In genomic region chr8:120049949-120050348, GRCm38 (mm10) we compare ENCODE assay signal across 14 mouse cellular contexts. TPM values are rescaled to one million over a fixed set of nuclear protein-coding genes. Genes with fewer than 3 reads are reported as not detected.
A peak's percentile ranks its signal among the peaks of the same experiment; 100 is the strongest.
DNase-seq lines count a peak whose midpoint lies in the region; ATAC-seq and TF ChIP-seq lines count a peak whose summit lies in the region.
"Had no signal": no experiment of that assay in that cellular context is flagged by ENCODE, and none has a peak within 500 bp of the region (broad histone marks: within the 10 kb centered on the region; RNA-seq: fewer than 3 reads in every experiment).

No protein-coding gene starts in this region.

- H3K36me3 ChIP-seq in heart, embryonic 10.5 days = no peaks in the 10 kb centered on the region
- H3K36me3 ChIP-seq in heart, adult 2 months (ENCODE audit: control insufficient read depth, insufficient read depth, low read length) = no peaks in the 10 kb centered on the region
- H3K36me3 ChIP-seq: intestine, embryonic 15.5 days; liver, embryonic 15.5 days had no signal

- H3K79me2 ChIP-seq in heart, adult 2 months (replicated peaks; ENCODE audit: control insufficient read depth, insufficient read depth, low read length) = no peaks in the 10 kb centered on the region

- no peak for TF ChIP-seq POLR2A in heart, adult 2 months (IDR thresholded peaks at IDR 0.05; ENCODE audit: insufficient read depth, low read depth, low read length)
- no peak for TF ChIP-seq POLR2A in bone marrow, adult 2 months (IDR thresholded peaks at IDR 0.05; ENCODE audit: borderline replicate concordance, control insufficient read depth, low read depth, low read length)

- H3K27me3 ChIP-seq in heart, embryonic 10.5 days (ENCODE audit: insufficient read depth, poor library complexity, severe bottlenecking) = peaks cover 17% of the 10 kb centered on the region
- no peaks in the 10 kb centered on the region for H3K27me3 ChIP-seq in heart, adult 2 months (ENCODE audit: control insufficient read depth, insufficient read depth, low read length)
- H3K27me3 ChIP-seq: intestine, embryonic 15.5 days had no signal

- intact Hi-C loops in heart, adult 2 months (cut with DNase I) = no loop called here
- intact Hi-C loops in left cerebral cortex, postnatal 36 days (cut with DNase I) = no loop called here

- no peak overlapping the region for H3K4me3 ChIP-seq in heart, embryonic 10.5 days
- H3K4me3 ChIP-seq in heart, adult 2 months = no peak overlapping the region
- peak overlapping the region; percentile 23 for H3K4me3 ChIP-seq in bone marrow, adult 2 months (replicated peaks; ENCODE audit: control insufficient read depth, low read depth, low read length)
- H3K4me3 ChIP-seq: erythroblast, embryonic 14.5 days; intestine, embryonic 15.5 days; liver, embryonic 15.5 days had no signal

- peak; percentile 87 for ATAC-seq in megakaryocyte progenitor cell, adult 5-6 weeks (replicated peaks; ENCODE audit: poor library complexity)
- ATAC-seq: intestine, embryonic 15.5 days had no signal

- TF ChIP-seq CTCF in heart, adult 2 months (IDR thresholded peaks at IDR 0.05) = no peak
- TF ChIP-seq CTCF in bone marrow, adult 2 months (IDR thresholded peaks at IDR 0.05; ENCODE audit: control insufficient read depth, insufficient read depth, low read length) = no peak

- no peak overlapping the region for H3K9ac ChIP-seq in heart, adult 2 months (ENCODE audit: low read depth, low read length)
- H3K9ac ChIP-seq: intestine, embryonic 15.5 days; liver, embryonic 15.5 days had no signal

- no peak for TF ChIP-seq EP300 in heart, adult 2 months (IDR thresholded peaks at IDR 0.05; ENCODE audit: insufficient read depth, low read depth, low read length)

- H3K27ac ChIP-seq in heart, embryonic 10.5 days = 0 out of 2 replicates have a peak overlapping the region, but pooled peaks have one; percentile 3
- H3K27ac ChIP-seq in heart, adult 2 months = no peak overlapping the region
- H3K27ac ChIP-seq in bone marrow, adult 2 months (ENCODE audit: control insufficient read depth, insufficient read depth, low read depth, low read length, poor library complexity) = peak overlapping the region; percentile 93
- H3K27ac ChIP-seq: intestine, embryonic 15.5 days; liver, embryonic 15.5 days; stomach, postnatal 0 days had no signal

- 79% methylated on average over 13 of the region's 13 CpGs for WGBS in heart, embryonic 10.5 days
- WGBS in heart, adult 2 months = 85% methylated on average over 13 of the region's 13 CpGs
- WGBS in bone marrow, adult 2 months = 2% methylated on average over 13 of the region's 13 CpGs

- no peak for DNase-seq in heart, embryonic 10.5 days (ENCODE audit: low spot score)
- no peak for DNase-seq in heart, adult 2 months
- peak; percentile 61 to 65 for DNase-seq in thymus, postnatal 10 days (ENCODE audit: low spot score in 2 of 2)
- no peak for DNase-seq in left cerebral cortex, postnatal 36 days (ENCODE audit: low spot score in 2 of 2)
- DNase-seq in cerebellum, postnatal 10 days = no peak
- no peak for DNase-seq in lung, postnatal 10 days
- DNase-seq: kidney, postnatal 36 days; right cerebral cortex, postnatal 4 days had no signal

- H3K4me1 ChIP-seq in heart, embryonic 10.5 days = peaks cover 39% of the 10 kb centered on the region
- H3K4me1 ChIP-seq in heart, adult 2 months (ENCODE audit: control insufficient read depth, insufficient read depth, low read length) = peaks cover 12% of the 10 kb centered on the region
- H3K4me1 ChIP-seq in bone marrow, adult 2 months (ENCODE audit: control insufficient read depth, insufficient read depth, low read length) = peaks cover 7% of the 10 kb centered on the region

- H3K9me3 ChIP-seq in heart, embryonic 10.5 days = no peaks in the 10 kb centered on the region
- H3K9me3 ChIP-seq: intestine, embryonic 15.5 days; liver, embryonic 15.5 days had no signal

RNA-seq across cellular contexts. Expression of gene Zdhhc7, which starts 51.3 kb away (rescaled TPM):
- polyA plus RNA-seq in heart, embryonic 10.5 days (2016; fragmentation: Nextera tagmentation; extraction: Ambion mirVana) = 35.5 and 37.3 TPM in 2 replicates
- total RNA-seq in heart, adult 2 months (2021) = 10 to 100 TPM; 34.2 to 35.4 TPM
- 48.5 and 70.6 TPM in 2 replicates for polyA plus RNA-seq in heart, adult 2 months (2012; rRNA removed)
- 8.6 and 18.7 TPM in 2 replicates for polyA plus RNA-seq in bone marrow, adult 2 months (2011; ENCODE audit: insufficient read depth, insufficient read length, low replicate concordance, missing spikeins)
- 10.5 and 11.1 TPM in 2 replicates for total RNA-seq in megakaryocyte progenitor cell, adult 5-6 weeks (2015)
- 19.4 and 24.7 TPM in 2 replicates for total RNA-seq in megakaryocyte progenitor cell, adult 5-6 weeks (2017)
- total RNA-seq in left cerebral cortex, postnatal 36 days (2021) = 10 to 100 TPM; 31.0 to 36.0 TPM

RNA-seq across cellular contexts. Expression of gene Crispld2, which starts 57.7 kb away (rescaled TPM):
- 3.2 and 9.7 TPM in 2 replicates for polyA plus RNA-seq in heart, embryonic 10.5 days (2016; fragmentation: Nextera tagmentation; extraction: Ambion mirVana)
- 10 to 100 TPM; 24.3 to 29.9 TPM for total RNA-seq in heart, adult 2 months (2021)
- 30.3 and 47.5 TPM in 2 replicates for polyA plus RNA-seq in heart, adult 2 months (2012; rRNA removed)
- 4.9 and 17.2 TPM in 2 replicates for polyA plus RNA-seq in bone marrow, adult 2 months (2011; ENCODE audit: insufficient read depth, insufficient read length, low replicate concordance, missing spikeins)
- total RNA-seq in megakaryocyte progenitor cell, adult 5-6 weeks (2015) = 0.49 and 0.54 TPM in 2 replicates
- 0.51 and 0.92 TPM in 2 replicates for total RNA-seq in megakaryocyte progenitor cell, adult 5-6 weeks (2017)
- 1 to 10 TPM; 1.9 to 2.8 TPM for total RNA-seq in left cerebral cortex, postnatal 36 days (2021)
- polyA plus RNA-seq: erythroblast, embryonic 14.5 days had no signal

Comparison
In these comparisons a context has a peak if more than half of its experiments do, and no peak if none do; other contexts are left out.
1. DNase-seq: peak in thymus, postnatal 10 days (2 of 2); none in heart, embryonic 10.5 days (single experiment), heart, adult 2 months (0 of 2), left cerebral cortex, postnatal 36 days (0 of 2), cerebellum, postnatal 10 days (0 of 2) and lung, postnatal 10 days (single experiment).
2. RNA of gene Crispld2, which starts 57.7 kb away (total RNA-seq): 24.3 to 29.9 TPM in heart, adult 2 months; 1.9 to 2.8 TPM in left cerebral cortex, postnatal 36 days and 0.49 to 0.92 TPM in megakaryocyte progenitor cell, adult 5-6 weeks; every median in the first group is over 4 times any median in the second.